Mouse (Mus musculus): ENCODE measurements around the gene Foxp4.

GRCm38 (mm10) chr17:47833628-47834481, 90.6 kb downstream of the Foxp4 start:
- TF ChIP-seq GATA1 (IDR thresholded peaks at IDR 0.05; ENCODE audit: low read length) (no peak), TAL1 (IDR thresholded peaks at IDR 0.05; ENCODE audit: low read length) (no peak)

Measured in erythroblast, embryonic 14.5 days (primary cell).